Mouse (Mus musculus) liver, embryonic 13.5 days (tissue): Measurements from ENCODE around the gene Tgm1. TPM values are rescaled to one million over a fixed set of nuclear protein-coding genes. Genes with fewer than 3 reads are reported as not detected.

Experiments used
- ATAC-seq: fragments of 200-750 bp; cut with Nextera tagmentation; 2 replicates; pipeline ENCODE4 v1.8.0; 2017; ENCODE audit warnings: low read depth, mild to moderate bottlenecking, moderate number of reproducible peaks, moderate library complexity
- DNase-seq: peaks from one replicate; pipeline ENCODE4 v3.0.0; 2022
- H3K27ac ChIP-seq: fragments of 300-500 bp; sonication (generic); 2 replicates; pipeline ENCODE4 v1.5.1; 2015; ENCODE audit warnings: moderate library complexity, mild to moderate bottlenecking, inconsistent platforms
- H3K27me3 ChIP-seq: fragments of 300-500 bp; sonication (generic); 2 replicates; pipeline ENCODE4 v1.6.1; 2015; ENCODE audit warnings: mild to moderate bottlenecking, inconsistent platforms
- H3K36me3 ChIP-seq: fragments of 300-500 bp; sonication (generic); 2 replicates; pipeline ENCODE4 v1.6.1; 2015; ENCODE audit warnings: mild to moderate bottlenecking, inconsistent platforms
- H3K4me1 ChIP-seq: fragments of 300-500 bp; sonication (generic); replicated peaks from 2 replicates; pipeline ENCODE4 v1.6.1; 2015; ENCODE audit warnings: inconsistent platforms
- H3K4me2 ChIP-seq: fragments of 300-500 bp; sonication (generic); 2 replicates; pipeline ENCODE4 v1.6.1; 2015; ENCODE audit warnings: inconsistent platforms, mild to moderate bottlenecking, moderate library complexity
- H3K4me3 ChIP-seq: fragments of 300-500 bp; sonication (generic); replicated peaks from 2 replicates; pipeline ENCODE4 v1.5.1; 2015; ENCODE audit warnings: mild to moderate bottlenecking, inconsistent platforms
- H3K9ac ChIP-seq: fragments of 300-500 bp; sonication (generic); 2 replicates; pipeline ENCODE4 v1.6.1; 2015; ENCODE audit warnings: mild to moderate bottlenecking, inconsistent platforms
- H3K9me3 ChIP-seq: fragments of 300-500 bp; sonication (generic); replicated peaks from 2 replicates; pipeline ENCODE4 v1.6.1; 2016; ENCODE audit warnings: inconsistent platforms
- WGBS: fragments of 180-500 bp; shearing (Covaris S2); methylation state at CpG from one replicate; pipeline ENCODE4 v1.1.7; 2015; ENCODE audit not compliant: insufficient replicate concordance; 5-methylcytosine and 5-hydroxymethylcytosine counted together
- polyA plus RNA-seq: library from polyadenylated mRNA; unstranded; fragments of >200 nt; fragmentation: Nextera tagmentation; extraction: Ambion mirVana; gene quantifications from 2 replicates; pipeline ENCODE4 v1.2.1, GENCODE M21; 2015

The Tgm1 gene
- polyA plus RNA-seq, 1 experiment from 2014 or later, result 1.5 TPM

- peak within 1 kb of the TSS; percentile 85 for H3K9ac ChIP-seq
- H3K4me1 ChIP-seq, result peaks cover 47% of the 10 kb centered on the region
- WGBS, result under 1% methylated on average over 38 of the region's 38 CpGs
- no peaks in the 10 kb centered on the region for H3K27me3 ChIP-seq
- peaks cover 39% of the 10 kb centered on the region for H3K36me3 ChIP-seq
- H3K9me3 ChIP-seq, result no peaks in the 10 kb centered on the region
- DNase-seq (peak; percentile 86), ATAC-seq (peak; percentile 98)
- H3K27ac ChIP-seq, result peak within 1 kb of the TSS; percentile 90
- H3K4me3 ChIP-seq, result peak within 1 kb of the TSS; percentile 86
- H3K4me2 ChIP-seq, result peak within 1 kb of the TSS; percentile 93
Measured at GRCm38 (mm10) chr14:55671833-55672740, 41.6 kb downstream of the Tgm1 start, which contains the start of the genes Gmpr2 and Nedd8. Gmpr2 (plus strand) TSS chr14:55671941. Nedd8 (minus strand) TSS chr14:55672124.

GRCm38 (mm10) chr14:55671486-55671832, 42.3 kb downstream of the Tgm1 start:
- Histone ChIP-seq H3K4me1 (peaks cover 47% of the 10 kb centered on the region), H3K9ac (peak overlapping the region; percentile 85), H3K9me3 (no peaks in the 10 kb centered on the region), H3K36me3 (peaks cover 37% of the 10 kb centered on the region), H3K27ac (peak overlapping the region; percentile 90), H3K4me2 (peak overlapping the region; percentile 93), H3K4me3 (peak overlapping the region; percentile 86), H3K27me3 (no peaks in the 10 kb centered on the region)
- peak; percentile 22 for ATAC-seq
- WGBS, result under 1% methylated on average over 12 of the region's 12 CpGs
- DNase-seq, result no peak

- ATAC-seq (no peak), DNase-seq (no peak)
- Histone ChIP-seq H3K36me3 (peaks cover 39% of the 10 kb centered on the region), H3K27ac (peak overlapping the region; percentile 80), H3K4me2 (peak overlapping the region; percentile 72), H3K27me3 (no peaks in the 10 kb centered on the region), H3K4me1 (peaks cover 20% of the 10 kb centered on the region), H3K9ac (peak overlapping the region; percentile 44), H3K4me3 (peak overlapping the region; percentile 73), H3K9me3 (no peaks in the 10 kb centered on the region)
- 47% methylated on average over 2 of the region's 2 CpGs for WGBS
Measured at GRCm38 (mm10) chr14:55660636-55661035, 53.1 kb downstream of the Tgm1 start.

- Histone ChIP-seq H3K9ac (peak within 1 kb of the TSS; percentile 84), H3K9me3 (no peaks in the 10 kb centered on the region), H3K27ac (peak within 1 kb of the TSS; percentile 80), H3K4me2 (peak within 1 kb of the TSS; percentile 72), H3K4me1 (peaks cover 20% of the 10 kb centered on the region), H3K27me3 (no peaks in the 10 kb centered on the region), H3K36me3 (peaks cover 36% of the 10 kb centered on the region), H3K4me3 (peak within 1 kb of the TSS; percentile 73)
- DNase-seq (peak; percentile 77), ATAC-seq (peak; percentile 95)
- under 1% methylated on average over 39 of the region's 39 CpGs for WGBS
Measured at GRCm38 (mm10) chr14:55659960-55660573, 53.7 kb downstream of the Tgm1 start, which contains the start of gene Mdp1. Mdp1 (minus strand) TSS chr14:55660508.

GRCm38 (mm10) chr14:55658011-55658410, 55.7 kb downstream of the Tgm1 start:
- WGBS, result 85% methylated on average over 5 of the region's 5 CpGs
- ATAC-seq (no peak), DNase-seq (no peak)
- Histone ChIP-seq H3K4me2 (no peak overlapping the region), H3K4me1 (peaks cover 20% of the 10 kb centered on the region), H3K9me3 (no peaks in the 10 kb centered on the region), H3K9ac (no peak overlapping the region), H3K27ac (no peak overlapping the region), H3K36me3 (peaks cover 26% of the 10 kb centered on the region), H3K4me3 (no peak overlapping the region), H3K27me3 (no peaks in the 10 kb centered on the region)

GRCm38 (mm10) chr14:55656935-55657334, 56.8 kb downstream of the Tgm1 start:
- Histone ChIP-seq H3K27ac (no peak overlapping the region), H3K9me3 (no peaks in the 10 kb centered on the region), H3K9ac (no peak overlapping the region), H3K36me3 (peaks cover 20% of the 10 kb centered on the region), H3K4me1 (peaks cover 20% of the 10 kb centered on the region), H3K27me3 (no peaks in the 10 kb centered on the region), H3K4me2 (no peak overlapping the region), H3K4me3 (no peak overlapping the region)
- ATAC-seq (no peak), DNase-seq (no peak)
- 72% methylated on average over 3 of the region's 3 CpGs for WGBS

GRCm38 (mm10) chr14:55651528-55651927, 62.2 kb downstream of the Tgm1 start:
- Histone ChIP-seq H3K9me3 (no peaks in the 10 kb centered on the region), H3K27me3 (no peaks in the 10 kb centered on the region), H3K4me2 (no peak overlapping the region), H3K4me3 (no peak overlapping the region), H3K9ac (no peak overlapping the region), H3K36me3 (peaks cover 3% of the 10 kb centered on the region), H3K4me1 (peaks cover 3% of the 10 kb centered on the region), H3K27ac (no peak overlapping the region)
- ATAC-seq, result no peak
- 82% methylated on average over 7 of the region's 7 CpGs for WGBS
- no peak for DNase-seq

Other genes with a start within 250 kb of the Tgm1 start
- 78.9 and 80.8 TPM in 2 replicates for gene Dhrs4, start 235.2 kb downstream of the Tgm1 start, polyA plus RNA-seq
- gene Carmil3, start 223.3 kb downstream of the Tgm1 start, polyA plus RNA-seq, result 0.55 and 0.58 TPM in 2 replicates
- 0.09 TPM in 1 of 2 replicates, not detected in the other for gene Cpne6, start 203.5 kb downstream of the Tgm1 start, polyA plus RNA-seq
- gene Nrl, start 188.9 kb downstream of the Tgm1 start, polyA plus RNA-seq, result not detected in 2 replicates
- gene Pck2, start 173.7 kb downstream of the Tgm1 start, polyA plus RNA-seq, result 32.2 and 34.5 TPM in 2 replicates
- gene Dcaf11, start 153.9 kb downstream of the Tgm1 start, polyA plus RNA-seq, result 48.9 and 59.1 TPM in 2 replicates
- gene A730061H03Rik, start 153.5 kb downstream of the Tgm1 start, polyA plus RNA-seq, result 1.6 and 1.8 TPM in 2 replicates
- 0.51 and 0.53 TPM in 2 replicates for gene Fitm1, start 138.3 kb downstream of the Tgm1 start, polyA plus RNA-seq
- gene Psme1, start 135.8 kb downstream of the Tgm1 start, polyA plus RNA-seq, result 103 and 111 TPM in 2 replicates
- 31.9 and 35.8 TPM in 2 replicates for gene Emc9, start 128.6 kb downstream of the Tgm1 start, polyA plus RNA-seq
- 202 and 224 TPM in 2 replicates for gene Psme2, start 122.8 kb downstream of the Tgm1 start, polyA plus RNA-seq
- 9.0 and 12.6 TPM in 2 replicates for gene Rnf31, start 122.2 kb downstream of the Tgm1 start, polyA plus RNA-seq
- gene Irf9, start 110.4 kb downstream of the Tgm1 start, polyA plus RNA-seq, result 14.8 and 16.4 TPM in 2 replicates
- 1.6 and 1.7 TPM in 2 replicates for gene Rec8, start 95.9 kb downstream of the Tgm1 start, polyA plus RNA-seq
- 35.2 and 36.5 TPM in 2 replicates for gene Ipo4, start 78.0 kb downstream of the Tgm1 start, polyA plus RNA-seq
- gene Gm49378, start 76.0 kb downstream of the Tgm1 start, polyA plus RNA-seq, result 1.4 and 1.7 TPM in 2 replicates
- 53.3 and 59.4 TPM in 2 replicates for gene Tm9sf1, start 70.1 kb downstream of the Tgm1 start, polyA plus RNA-seq
- gene Tssk4, start 63.7 kb downstream of the Tgm1 start, polyA plus RNA-seq, result 0.16 and 0.27 TPM in 2 replicates
- 23.1 and 24.2 TPM in 2 replicates for gene Mdp1, start 53.4 kb downstream of the Tgm1 start, polyA plus RNA-seq
- gene Gmpr2, start 42.0 kb downstream of the Tgm1 start, polyA plus RNA-seq, result 29.6 and 33.0 TPM in 2 replicates
- gene Nedd8, start 41.8 kb downstream of the Tgm1 start, polyA plus RNA-seq, result 325 TPM in 2 replicates
- 21.1 and 26.3 TPM in 2 replicates for gene Tinf2, start 32.1 kb downstream of the Tgm1 start, polyA plus RNA-seq
- gene Rabggta, start 8.3 kb upstream of the Tgm1 start, polyA plus RNA-seq, result 12.9 and 14.7 TPM in 2 replicates
- 36.1 and 36.4 TPM in 2 replicates for gene Dhrs1, start 31.8 kb upstream of the Tgm1 start, polyA plus RNA-seq
- 41.9 and 42.8 TPM in 2 replicates for gene Nop9, start 31.8 kb upstream of the Tgm1 start, polyA plus RNA-seq
- 21.1 and 21.3 TPM in 2 replicates for gene Cideb, start 44.5 kb upstream of the Tgm1 start, polyA plus RNA-seq
- gene Ltb4r2, start 47.5 kb upstream of the Tgm1 start, polyA plus RNA-seq, result 0.92 and 1.3 TPM in 2 replicates
- gene Ltb4r1, start 52.0 kb upstream of the Tgm1 start, polyA plus RNA-seq, result 4.4 and 4.6 TPM in 2 replicates
- gene Adcy4, start 70.2 kb upstream of the Tgm1 start, polyA plus RNA-seq, result 1.8 and 2.2 TPM in 2 replicates
- 20.4 and 22.1 TPM in 2 replicates for gene Ripk3, start 74.9 kb upstream of the Tgm1 start, polyA plus RNA-seq
- 1.5 and 1.8 TPM in 2 replicates for gene Nfatc4, start 109.2 kb upstream of the Tgm1 start, polyA plus RNA-seq
- 2.2 and 3.1 TPM in 2 replicates for gene Nynrin, start 140.1 kb upstream of the Tgm1 start, polyA plus RNA-seq
- gene Cbln3, start 170.5 kb upstream of the Tgm1 start, polyA plus RNA-seq, result 0.10 and 0.13 TPM in 2 replicates
- 6.8 and 7.6 TPM in 2 replicates for gene Khnyn, start 171.0 kb upstream of the Tgm1 start, polyA plus RNA-seq
- 13.3 and 14.1 TPM in 2 replicates for gene Sdr39u1, start 186.4 kb upstream of the Tgm1 start, polyA plus RNA-seq
- gene Cma1, start 230.7 kb upstream of the Tgm1 start, polyA plus RNA-seq, result 0.12 and 0.20 TPM in 2 replicates
- gene Cma2, start 237.1 kb upstream of the Tgm1 start, polyA plus RNA-seq, result not detected in 2 replicates